Comparison of ENCODE assay signal across 7 mouse cellular contexts in the genomic region with DNA sequence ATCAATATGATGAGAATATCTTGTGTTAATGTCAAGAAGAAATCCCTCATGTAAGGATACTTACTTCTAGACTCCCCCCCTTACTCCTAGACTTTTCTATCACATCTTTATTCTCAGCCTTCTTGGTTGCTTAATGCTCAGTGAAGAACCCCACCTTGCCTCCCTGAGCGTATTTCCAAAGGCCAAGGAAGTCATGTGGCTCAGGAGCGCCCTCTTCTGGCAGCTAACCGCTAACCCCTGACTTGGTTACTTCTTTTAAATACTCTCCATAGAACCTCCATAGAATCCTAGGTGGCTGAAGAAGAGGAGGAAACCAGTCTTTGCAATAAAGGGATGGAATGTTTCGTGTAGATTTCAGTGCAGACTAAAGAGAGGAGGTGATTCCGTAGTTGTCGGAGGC.
A peak's percentile ranks its signal among the peaks of the same experiment; 100 is the strongest.
DNase-seq lines count a peak whose midpoint lies in the region; ATAC-seq and TF ChIP-seq lines count a peak whose summit lies in the region.

No protein-coding gene starts in this region.

- H3K4me2 ChIP-seq in forebrain, embryonic 14.5 days (ENCODE audit: low read length) = no peak overlapping the region
- H3K4me2 ChIP-seq in hindbrain, postnatal 0 days (ENCODE audit: low read depth, low read length) = no peak overlapping the region

- POLR2A ChIA-PET in Patski (lab: Charles Lee) = no interaction called here

- no peak overlapping the region for H3K9ac ChIP-seq in forebrain, embryonic 14.5 days (ENCODE audit: low read length)
- H3K9ac ChIP-seq in hindbrain, postnatal 0 days (replicated peaks; ENCODE audit: low read length) = no peak overlapping the region

- no peaks in the 10 kb centered on the region for H3K36me3 ChIP-seq in forebrain, embryonic 14.5 days (ENCODE audit: control insufficient read depth, insufficient read depth, low read length)
- H3K36me3 ChIP-seq in hindbrain, postnatal 0 days (ENCODE audit: insufficient read depth, low read length) = no peaks in the 10 kb centered on the region
- peaks cover 7% of the 10 kb centered on the region; the same call in 1 of the 2 replicates for H3K36me3 ChIP-seq in midbrain, embryonic 10.5 days

- CTCF ChIA-PET in Patski (lab: Charles Lee) = interaction anchor here (2.1 kb wide), 1 partner anchor 15 kb away, joined by 6 read pairs; no protein-coding TSS in a partner anchor

- peaks cover 5% of the 10 kb centered on the region for H3K4me1 ChIP-seq in forebrain, embryonic 14.5 days (ENCODE audit: control insufficient read depth, insufficient read depth, low read length)
- no peaks in the 10 kb centered on the region for H3K4me1 ChIP-seq in hindbrain, postnatal 0 days (ENCODE audit: insufficient read depth, low read length)
- H3K4me1 ChIP-seq in midbrain, embryonic 10.5 days = peaks cover 8% of the 10 kb centered on the region; the same call in 1 of the 2 replicates

- WGBS in forebrain, embryonic 14.5 days = 30% methylated on average over 6 of the region's 6 CpGs
- WGBS in hindbrain, postnatal 0 days = 32% methylated on average over 6 of the region's 6 CpGs
- WGBS in midbrain, embryonic 10.5 days = 33% methylated on average over 6 of the region's 6 CpGs

- TF ChIP-seq CTCF in Patski (IDR thresholded peaks at IDR 0.05) = peak; percentile 84
- peak; percentile 87 for TF ChIP-seq CTCF in hindbrain, postnatal 0 days (IDR thresholded peaks at IDR 0.05; ENCODE audit: low read depth)

- no peaks in the 10 kb centered on the region for H3K27me3 ChIP-seq in Patski
- no peaks in the 10 kb centered on the region for H3K27me3 ChIP-seq in forebrain, embryonic 14.5 days (replicated peaks; ENCODE audit: control insufficient read depth, insufficient read depth, low read length)
- no peaks in the 10 kb centered on the region for H3K27me3 ChIP-seq in hindbrain, postnatal 0 days (ENCODE audit: insufficient read depth, low read length)
- H3K27me3 ChIP-seq in midbrain, embryonic 10.5 days (ENCODE audit: low read depth, poor library complexity, severe bottlenecking) = no peaks in the 10 kb centered on the region

- H3K9me3 ChIP-seq in forebrain, embryonic 14.5 days (replicated peaks; ENCODE audit: control insufficient read depth, low read length) = no peaks in the 10 kb centered on the region
- H3K9me3 ChIP-seq in hindbrain, postnatal 0 days (ENCODE audit: low read length) = no peaks in the 10 kb centered on the region
- no peaks in the 10 kb centered on the region for H3K9me3 ChIP-seq in midbrain, embryonic 10.5 days (replicated peaks)

- peak; percentile 48 for ATAC-seq in Patski
- ATAC-seq in forebrain, embryonic 14.5 days = peak; percentile 62; the same call in 1 of the 2 replicates
- peak; percentile 69; the same call in 1 of the 2 replicates for ATAC-seq in hindbrain, postnatal 0 days

- no peak overlapping the region for H3K4me3 ChIP-seq in forebrain, embryonic 14.5 days (ENCODE audit: low read depth, low read length)
- H3K4me3 ChIP-seq in hindbrain, postnatal 0 days (ENCODE audit: low read length) = no peak overlapping the region
- H3K4me3 ChIP-seq in midbrain, embryonic 10.5 days = no peak overlapping the region

- in situ Hi-C loops in Patski (cut with MboI; ENCODE audit: low pct_unique_long_range_greater_than_20kb) = loop anchor here (25.0 kb wide), 1 partner anchor 132 kb away; no protein-coding TSS in a partner anchor

- DNase-seq in Patski (ENCODE audit: low read depth, low spot score) = no peak
- DNase-seq in c-Kit-positive CD71-positive TER-119-negative erythroid progenitor cells, embryonic 14.5 days (ENCODE audit: low read depth) = peak; percentile 56
- peak; percentile 82 for DNase-seq in forebrain, embryonic 14.5 days (ENCODE audit: low spot score)
- DNase-seq in hindbrain, postnatal 0 days (ENCODE audit: low spot score) = peak; percentile 86
- DNase-seq in layer of hippocampus, postnatal 36 days = peak; percentile 37 to 60
- DNase-seq in midbrain, embryonic 10.5 days (ENCODE audit: low spot score) = peak; percentile 74
- peak; percentile 54 for DNase-seq in spleen, adult 12 weeks (ENCODE audit: low spot score)

- H3K27ac ChIP-seq in forebrain, embryonic 14.5 days (ENCODE audit: low read depth, low read length) = no peak overlapping the region
- H3K27ac ChIP-seq in hindbrain, postnatal 0 days = no peak overlapping the region
- H3K27ac ChIP-seq in midbrain, embryonic 10.5 days (replicated peaks) = no peak overlapping the region
